Mouse (Mus musculus): ENCODE measurements at regions not wholly inside any gene's neighbourhood (a gene's known extent, or its start where the extent isn't known, plus 50 kb on each side); places are given as distances from the start of the nearest gene placed in this dataset.

DNA sequence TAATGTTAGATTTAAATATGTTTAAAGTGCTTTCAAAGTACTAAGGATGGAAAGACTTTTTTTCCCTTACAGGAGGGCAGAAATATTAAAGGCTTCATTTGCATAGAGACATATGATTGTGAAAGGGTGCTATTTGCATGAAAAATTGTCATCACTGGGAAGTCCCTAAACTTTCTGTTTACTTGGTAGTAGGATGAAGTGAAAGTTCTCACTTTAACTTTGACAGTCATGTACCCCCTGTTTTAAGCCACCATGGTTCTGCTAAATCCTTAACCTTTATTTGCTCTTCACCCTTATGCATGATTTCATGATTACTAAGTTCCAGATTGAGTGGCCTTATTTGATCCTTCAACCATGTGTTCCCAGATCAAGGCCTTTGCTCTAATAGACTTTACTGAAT, 132.6 kb upstream of the Egfl6 start:
- no peak for DNase-seq

DNA sequence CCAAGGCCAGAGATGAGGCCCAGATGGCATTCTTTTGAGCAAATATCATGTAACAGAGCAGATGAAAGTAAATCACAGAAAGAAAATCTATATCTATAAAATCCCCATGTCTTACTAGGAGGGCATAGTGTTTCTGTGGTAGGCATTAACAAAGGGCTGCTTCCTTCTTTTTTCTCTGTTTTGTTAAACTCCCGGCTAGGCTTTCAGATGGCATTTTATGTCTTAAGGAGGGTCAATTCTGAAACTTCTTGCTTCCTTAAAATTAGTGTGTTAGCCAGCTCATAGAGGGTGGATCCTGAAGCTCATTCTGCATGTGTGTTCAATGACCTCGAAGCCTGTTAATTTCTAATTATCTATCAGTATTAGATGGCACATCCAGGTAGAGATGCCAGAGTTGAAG, 123.8 kb upstream of the Egfl6 start:
- no peak for DNase-seq

DNA sequence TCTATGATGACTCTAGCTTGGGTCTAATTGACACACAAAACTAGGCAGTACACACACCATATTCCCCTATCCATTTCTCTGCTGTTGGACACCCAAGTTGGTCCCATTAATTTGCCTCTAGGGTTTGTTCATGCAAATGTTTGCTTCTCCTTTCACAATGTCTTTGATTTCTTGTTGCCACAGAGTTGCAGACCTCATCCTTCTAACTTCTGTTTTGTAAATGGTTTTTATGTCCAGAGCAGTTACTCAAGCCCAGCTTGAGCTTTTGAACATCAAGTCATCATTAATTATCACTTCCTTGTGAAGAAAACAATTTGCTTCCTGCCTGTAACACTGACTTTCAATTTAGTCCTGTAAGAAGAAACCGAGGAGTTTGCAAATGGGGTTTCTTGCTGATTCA, 122.6 kb upstream of the Egfl6 start:
- no peak for DNase-seq

DNA sequence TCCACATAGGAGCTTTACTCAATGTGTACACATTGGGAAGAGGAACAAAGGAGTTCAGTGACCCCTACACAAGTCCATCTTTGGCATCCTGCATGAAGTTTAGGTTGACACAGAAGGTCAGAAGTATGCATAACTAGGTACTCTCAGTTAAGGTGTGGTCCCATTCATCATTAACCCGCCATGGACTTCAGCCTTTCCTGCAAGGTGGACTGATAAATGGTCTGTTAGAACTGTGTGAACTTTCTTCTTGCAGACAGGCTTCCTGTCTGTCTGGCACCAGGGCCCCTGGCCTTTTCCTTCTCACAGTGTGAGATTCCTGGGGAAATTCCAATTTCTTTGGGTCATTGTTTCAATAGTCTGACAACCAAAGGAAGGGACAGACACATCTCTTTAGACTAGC, 121.5 kb upstream of the Egfl6 start:
- DNase-seq = peak; percentile 30

DNA sequence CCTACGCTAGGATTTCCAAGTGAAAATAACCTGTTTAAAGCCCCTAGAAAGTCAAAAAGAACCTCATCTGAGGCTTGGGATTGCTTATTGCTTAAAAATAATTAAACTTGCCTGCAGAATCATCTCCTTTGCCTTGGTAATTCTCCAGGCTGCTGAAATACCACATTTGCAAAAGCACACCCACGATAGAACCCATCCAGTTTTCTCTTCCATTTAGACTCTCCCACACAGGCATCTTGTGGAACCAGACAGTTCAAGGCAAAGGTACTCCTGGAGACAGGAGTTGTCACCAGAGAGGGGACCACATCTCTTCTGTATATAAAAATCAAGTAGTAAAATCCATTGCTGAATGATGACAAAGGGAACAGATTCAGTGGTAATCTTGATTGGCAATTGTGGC, 118.8 kb upstream of the Egfl6 start:
- no peak for DNase-seq

DNA sequence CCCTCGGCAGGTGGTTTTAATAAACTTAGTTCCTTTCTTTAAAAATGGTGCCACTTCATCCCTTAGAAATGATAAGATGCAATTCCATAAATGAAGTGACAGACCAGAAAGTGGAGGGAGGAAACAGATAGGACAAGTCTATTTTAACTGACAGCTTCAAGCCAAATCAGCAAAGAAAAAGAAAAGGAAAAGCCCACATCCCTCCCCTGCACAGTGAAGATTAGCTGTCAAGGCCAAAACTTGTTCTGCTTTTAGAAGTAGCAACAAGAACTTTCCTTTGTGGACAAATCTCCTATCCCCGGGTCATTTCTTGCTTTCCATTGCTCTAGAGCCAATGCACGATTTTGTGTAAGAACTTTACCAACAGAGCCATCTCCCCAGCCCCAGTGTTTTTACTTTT, 108.7 kb upstream of the Egfl6 start:
- DNase-seq = no peak

DNA sequence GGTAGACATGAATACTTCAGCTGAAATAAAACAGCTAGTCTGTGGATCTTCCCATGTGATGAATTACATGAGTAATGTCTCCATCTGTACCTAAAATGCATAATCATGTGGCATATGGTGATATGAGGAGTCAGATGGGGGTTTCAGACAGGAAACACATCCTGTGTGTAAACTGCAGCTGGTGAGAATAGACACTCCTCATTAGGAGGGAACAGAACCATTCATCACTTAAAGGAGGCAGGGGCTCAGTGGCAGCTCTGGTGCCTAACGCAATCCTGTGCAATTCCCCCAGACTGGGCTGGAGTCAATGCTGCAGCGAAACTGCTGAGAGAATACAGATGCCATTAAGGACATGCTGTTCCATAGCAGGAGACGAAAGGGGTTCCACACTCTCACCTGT, 103.3 kb upstream of the Egfl6 start:
- no peak for DNase-seq

DNA sequence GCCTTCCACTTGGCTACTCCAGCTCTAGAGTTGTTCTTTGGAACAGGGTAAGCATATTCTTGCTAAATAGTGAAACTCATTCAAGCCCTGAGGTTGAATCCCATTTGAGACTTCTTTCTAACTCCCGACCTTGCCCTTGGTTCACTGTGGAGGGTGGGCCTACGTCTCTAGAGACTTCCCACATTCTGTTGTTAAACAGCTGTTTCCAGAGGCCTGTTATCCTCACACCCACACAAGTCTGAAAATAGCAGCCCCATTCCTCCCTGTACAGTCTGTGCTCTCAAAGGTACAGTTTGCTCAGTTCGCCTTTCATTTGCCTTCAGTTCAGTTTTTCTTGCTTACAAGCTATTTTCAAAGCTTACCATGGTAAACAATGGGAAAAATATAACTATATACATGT, 87.9 kb upstream of the Egfl6 start:
- no peak for DNase-seq

DNA sequence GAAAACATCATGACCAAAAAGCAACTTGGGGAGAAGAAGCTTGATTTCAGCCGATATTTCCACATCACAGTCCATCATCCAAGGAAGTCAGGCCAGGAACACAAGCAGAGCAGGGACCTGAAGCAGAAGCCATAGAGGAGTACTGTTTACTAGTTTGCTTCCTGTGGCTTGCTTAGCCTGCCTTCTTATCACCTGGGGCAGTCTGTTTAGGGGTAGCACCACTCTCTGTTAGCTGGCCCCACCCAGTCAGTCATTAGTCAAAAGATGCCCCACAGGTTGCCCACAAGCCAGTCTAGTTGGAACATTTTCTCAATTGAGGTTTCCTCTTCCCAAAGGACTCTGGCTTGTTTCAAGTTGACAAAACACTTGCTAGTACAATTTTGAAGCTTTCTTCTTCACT, 87.1 kb upstream of the Egfl6 start:
- DNase-seq = no peak

DNA sequence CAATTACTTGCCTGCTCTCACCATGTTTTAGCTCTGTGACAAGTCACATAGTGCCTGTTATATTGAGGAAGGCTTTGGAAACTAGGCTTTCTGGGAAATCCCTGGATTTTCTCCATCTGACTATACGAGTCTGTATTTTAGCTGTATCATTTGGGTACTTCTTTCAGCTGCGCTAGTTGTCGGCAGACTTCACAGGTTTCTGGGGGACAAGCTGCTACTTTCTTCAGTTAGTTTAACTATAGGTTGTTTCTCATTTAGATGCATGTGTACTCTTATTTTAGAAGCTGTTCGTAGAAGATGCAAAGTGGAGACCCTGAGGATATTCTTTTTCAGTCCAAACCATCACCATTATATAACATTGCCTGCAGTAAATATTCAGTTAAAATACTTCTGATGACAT, 86.3 kb upstream of the Egfl6 start:
- DNase-seq = no peak

DNA sequence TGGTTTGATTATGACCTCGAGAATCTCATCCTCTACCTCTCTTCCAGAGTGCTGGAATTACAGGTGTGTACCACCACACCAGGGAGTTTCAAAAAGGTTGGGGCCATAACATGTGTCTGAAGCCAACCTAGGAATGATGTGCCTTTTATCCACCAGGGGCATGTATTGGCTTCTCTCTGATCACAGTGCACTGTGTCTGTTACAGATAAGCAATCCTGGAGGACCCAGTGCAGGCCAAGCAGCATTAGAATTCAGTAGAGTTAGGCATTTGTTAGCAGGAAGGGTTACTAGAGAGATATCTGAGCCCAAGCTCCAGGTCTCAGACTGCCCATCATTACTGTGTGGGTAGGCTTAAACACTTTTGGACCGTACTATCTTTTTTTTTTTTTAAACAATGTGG, 80.8 kb upstream of the Egfl6 start:
- no peak for DNase-seq

DNA sequence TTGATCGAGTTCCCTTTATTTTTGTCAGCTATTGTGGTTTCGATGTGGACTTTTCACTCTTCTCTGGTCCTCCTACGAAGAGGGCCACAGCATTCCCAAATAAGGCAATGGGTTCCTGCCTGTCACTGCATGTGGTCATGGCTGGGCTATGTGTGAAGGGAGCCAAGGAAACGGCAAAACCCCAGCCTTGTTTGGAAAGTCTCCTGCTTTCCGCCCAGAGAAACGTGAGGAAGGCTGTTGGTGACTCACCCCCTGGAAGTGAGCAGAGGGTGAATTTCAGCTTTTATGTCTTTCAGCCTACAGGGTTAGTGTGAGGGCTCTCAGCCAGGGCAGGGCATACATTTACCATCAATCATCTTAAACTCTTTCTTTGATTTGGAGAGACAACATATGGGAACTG, 76.3 kb upstream of the Egfl6 start:
- DNase-seq = peak; percentile 35

DNA sequence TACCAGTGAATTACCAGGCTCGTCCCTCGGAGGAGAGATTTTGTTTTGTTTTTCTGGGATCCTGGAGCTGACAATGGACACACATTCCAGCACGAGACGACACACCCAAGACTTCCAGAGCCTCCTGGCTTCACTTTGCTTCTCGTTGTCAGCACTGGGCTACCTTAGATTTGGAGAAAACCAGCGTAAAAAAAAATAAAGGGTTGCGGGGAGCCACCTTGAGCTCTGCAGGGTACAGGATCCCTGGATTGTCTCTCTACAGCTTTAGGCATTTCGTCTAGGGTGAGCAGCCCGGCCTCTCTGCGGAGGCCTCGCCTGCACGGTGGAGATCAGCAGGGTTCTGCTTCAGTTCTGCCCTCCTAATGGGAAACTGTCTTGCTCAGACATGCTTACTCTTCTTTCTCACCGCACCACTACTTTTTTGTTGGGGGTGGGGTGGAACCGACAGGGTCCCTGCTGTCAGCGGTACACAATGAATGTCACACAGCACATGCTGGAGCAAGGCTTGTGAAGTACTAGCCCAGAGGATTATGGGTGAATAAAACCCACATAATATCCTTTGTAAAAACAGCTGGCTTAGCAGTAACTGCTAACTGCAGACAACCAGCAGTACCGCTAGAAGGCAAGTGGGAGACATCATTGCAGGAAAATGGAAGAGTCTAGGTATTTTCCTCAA, 75.7 kb upstream of the Egfl6 start:
- DNase-seq = peak; percentile 49

DNA sequence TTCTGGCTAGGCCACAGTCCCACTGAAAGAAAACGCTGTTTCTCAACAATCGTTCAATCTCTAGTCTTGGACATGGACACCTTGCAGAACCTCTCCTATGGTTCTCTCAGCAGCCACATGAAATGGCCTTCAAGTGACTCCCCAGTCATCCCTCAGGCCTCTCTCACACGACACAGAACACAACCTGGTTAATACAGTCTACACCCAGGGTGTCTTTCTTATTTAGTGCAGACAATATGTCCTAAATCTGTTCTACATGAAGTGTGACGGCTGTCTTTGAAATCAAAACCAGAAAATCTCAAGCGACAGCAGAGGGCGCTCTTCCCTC, 75.2 kb upstream of the Egfl6 start:
- DNase-seq = no peak

DNA sequence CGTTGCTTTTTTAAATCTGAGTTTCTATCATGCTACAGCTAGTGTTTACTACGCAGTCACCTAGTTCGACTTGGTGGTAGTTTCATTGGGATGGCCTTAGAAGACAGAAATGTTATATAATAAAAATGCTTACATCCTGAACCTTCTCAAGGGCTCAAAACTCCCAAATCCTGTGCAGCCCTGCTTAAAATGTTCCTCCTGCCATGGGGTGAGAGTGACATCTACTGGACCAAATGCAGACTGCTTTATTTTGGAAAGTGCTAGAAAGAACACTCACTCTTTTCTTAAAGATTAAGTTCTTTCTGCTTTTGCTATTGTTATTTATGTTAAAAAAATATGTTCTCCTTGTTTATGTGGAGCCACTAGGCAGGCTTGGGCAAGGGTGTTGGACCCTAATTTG, 66.9 kb upstream of the Egfl6 start:
- no peak for DNase-seq

DNA sequence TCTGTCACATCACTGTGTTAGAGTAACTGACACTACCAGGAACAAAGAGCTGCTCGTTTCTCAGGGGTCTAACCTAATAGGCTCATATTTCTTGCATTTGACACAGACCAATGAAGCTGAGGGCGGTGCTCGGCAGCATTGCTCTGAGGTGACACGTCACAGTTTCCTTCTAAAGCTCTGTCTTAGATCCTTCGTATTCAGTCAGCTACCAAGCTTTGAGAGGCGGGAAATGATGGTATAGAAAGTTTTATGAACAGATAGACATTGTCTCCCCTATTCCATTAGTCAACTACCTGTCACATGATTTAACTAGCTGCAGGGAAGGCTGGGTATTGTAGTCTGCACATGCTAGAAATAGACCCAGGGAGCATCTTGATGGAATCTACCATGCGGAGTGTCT, 60.2 kb upstream of the Egfl6 start:
- DNase-seq = no peak

DNA sequence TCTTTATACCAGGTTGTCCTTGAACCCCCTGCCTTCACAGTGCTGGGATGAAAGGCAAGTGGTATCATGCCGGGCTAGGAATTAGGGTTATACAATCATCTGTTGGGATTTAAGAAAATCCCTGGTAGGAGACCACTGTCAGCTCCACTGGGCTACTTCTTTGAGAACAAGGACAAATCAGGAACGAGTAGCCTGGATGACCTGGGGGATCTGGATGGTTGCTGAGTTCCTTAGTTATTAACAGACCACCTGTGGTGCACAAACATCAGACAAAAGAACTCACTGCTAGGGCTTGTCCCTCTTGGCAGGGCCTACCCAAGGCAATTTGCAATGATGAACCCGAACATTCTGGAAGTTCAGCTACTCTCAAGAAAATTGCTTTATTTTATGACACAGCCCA, 55.7 kb upstream of the Egfl6 start:
- DNase-seq = no peak

DNA sequence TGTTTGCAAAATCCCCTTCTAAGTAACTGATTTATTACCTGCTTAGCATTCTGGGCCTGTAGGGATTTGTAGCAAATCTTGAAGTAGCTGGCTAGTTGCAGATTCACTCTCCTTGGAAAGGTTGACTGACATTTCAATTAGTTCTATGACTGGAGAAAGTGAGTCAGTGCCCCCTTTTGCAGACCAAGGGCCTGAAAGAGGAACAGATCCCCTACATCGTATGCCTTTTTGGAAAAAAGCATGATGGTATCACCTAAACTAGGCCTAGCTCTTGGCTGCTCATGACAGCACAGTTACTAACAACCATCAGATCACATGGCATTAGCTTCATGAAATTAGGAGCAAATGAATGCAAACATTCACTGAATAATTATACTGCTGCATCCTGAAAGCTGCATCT, 54.7 kb upstream of the Egfl6 start:
- no peak for DNase-seq

Measured in kidney, adult 11 months (tissue).